Mouse (Mus musculus): ENCODE measurements around the gene Arxes2. TPM values are rescaled to one million over a fixed set of nuclear protein-coding genes. Genes with fewer than 3 reads are reported as not detected.

The Arxes2 gene
- polyA plus RNA-seq, 1 experiment = 0.18 TPM

GRCm38 (mm10) chrX:135959536-135959935, 34.1 kb upstream of the Arxes2 start:
- no peaks in the 10 kb centered on the region for H3K79me3 ChIP-seq (ENCODE audit: low read depth)
- no peak overlapping the region for H3ac ChIP-seq (ENCODE audit: control insufficient read depth, insufficient read length, low read depth)
- no peak overlapping the region for H3K4me3 ChIP-seq (ENCODE audit: insufficient read depth, poor library complexity, severe bottlenecking)
- no peaks in the 10 kb centered on the region for H3K79me2 ChIP-seq (ENCODE audit: control insufficient read depth, insufficient read depth)
- no peak for TF ChIP-seq MYOD1 (IDR thresholded peaks at IDR 0.05; ENCODE audit: control insufficient read depth, insufficient read length, low read depth)
- no peak for TF ChIP-seq USF1 (IDR thresholded peaks at IDR 0.05; ENCODE audit: low read depth)
- H3K27me3 ChIP-seq (ENCODE audit: control insufficient read depth, insufficient read depth, insufficient read length) = no peaks in the 10 kb centered on the region
- no peaks in the 10 kb centered on the region for H3K36me3 ChIP-seq (ENCODE audit: control insufficient read depth, insufficient read depth)

GRCm38 (mm10) chrX:135962342-135962741, 31.3 kb upstream of the Arxes2 start:
- Histone ChIP-seq H3K4me3 (ENCODE audit: insufficient read depth, poor library complexity, severe bottlenecking) (no peak overlapping the region), H3K27me3 (ENCODE audit: control insufficient read depth, insufficient read depth, insufficient read length) (no peaks in the 10 kb centered on the region), H3K36me3 (ENCODE audit: control insufficient read depth, insufficient read depth) (no peaks in the 10 kb centered on the region), H3ac (ENCODE audit: control insufficient read depth, insufficient read length, low read depth) (no peak overlapping the region), H3K79me3 (ENCODE audit: low read depth) (no peaks in the 10 kb centered on the region), H3K79me2 (ENCODE audit: control insufficient read depth, insufficient read depth) (no peaks in the 10 kb centered on the region)
- TF ChIP-seq USF1 (IDR thresholded peaks at IDR 0.05; ENCODE audit: low read depth) (no peak), MYOG (IDR thresholded peaks at IDR 0.05; ENCODE audit: control insufficient read depth, extremely low read depth, insufficient read length) (no peak), MYOD1 (IDR thresholded peaks at IDR 0.05; ENCODE audit: control insufficient read depth, insufficient read length, low read depth) (no peak), MAX (IDR thresholded peaks at IDR 0.05) (no peak), CTCF (IDR thresholded peaks at IDR 0.05; ENCODE audit: control insufficient read depth, insufficient read depth, insufficient read length) (no peak), CEBPB (IDR thresholded peaks at IDR 0.05; ENCODE audit: low read depth) (no peak), FOSL1 (IDR thresholded peaks at IDR 0.05; ENCODE audit: insufficient read depth, low read length, poor library complexity, severe bottlenecking) (no peak)

- H3K4me3 ChIP-seq (ENCODE audit: insufficient read depth, poor library complexity, severe bottlenecking) = no peak overlapping the region
- H3K79me3 ChIP-seq (ENCODE audit: low read depth) = no peaks in the 10 kb centered on the region
- TF ChIP-seq FOSL1 (IDR thresholded peaks at IDR 0.05; ENCODE audit: insufficient read depth, low read length, poor library complexity, severe bottlenecking) = no peak
- TF ChIP-seq MYOG (IDR thresholded peaks at IDR 0.05; ENCODE audit: control insufficient read depth, extremely low read depth, insufficient read length) = no peak
- no peak for TF ChIP-seq MAX (IDR thresholded peaks at IDR 0.05)
- no peak for TF ChIP-seq CEBPB (IDR thresholded peaks at IDR 0.05; ENCODE audit: low read depth)
- TF ChIP-seq CTCF (IDR thresholded peaks at IDR 0.05; ENCODE audit: control insufficient read depth, insufficient read depth, insufficient read length) = no peak
- no peak for TF ChIP-seq MYOD1 (IDR thresholded peaks at IDR 0.05; ENCODE audit: control insufficient read depth, insufficient read length, low read depth)
- no peak for TF ChIP-seq USF1 (IDR thresholded peaks at IDR 0.05; ENCODE audit: low read depth)
- no peak overlapping the region for H3ac ChIP-seq (ENCODE audit: control insufficient read depth, insufficient read length, low read depth)
- no peaks in the 10 kb centered on the region for H3K36me3 ChIP-seq (ENCODE audit: control insufficient read depth, insufficient read depth)
- H3K79me2 ChIP-seq (ENCODE audit: control insufficient read depth, insufficient read depth) = no peaks in the 10 kb centered on the region
- no peaks in the 10 kb centered on the region for H3K27me3 ChIP-seq (ENCODE audit: control insufficient read depth, insufficient read depth, insufficient read length)
These were observed 30.5 kb upstream of the Arxes2 start for GRCm38 (mm10) chrX:135963130-135963529.

GRCm38 (mm10) chrX:135963629-135964028, 30.0 kb upstream of the Arxes2 start:
- Histone ChIP-seq H3K79me3 (ENCODE audit: low read depth) (no peaks in the 10 kb centered on the region), H3K36me3 (ENCODE audit: control insufficient read depth, insufficient read depth) (no peaks in the 10 kb centered on the region), H3ac (ENCODE audit: control insufficient read depth, insufficient read length, low read depth) (no peak overlapping the region), H3K4me3 (ENCODE audit: insufficient read depth, poor library complexity, severe bottlenecking) (no peak overlapping the region), H3K27me3 (ENCODE audit: control insufficient read depth, insufficient read depth, insufficient read length) (no peaks in the 10 kb centered on the region), H3K79me2 (ENCODE audit: control insufficient read depth, insufficient read depth) (no peaks in the 10 kb centered on the region)
- TF ChIP-seq CEBPB (IDR thresholded peaks at IDR 0.05; ENCODE audit: low read depth) (no peak), MYOD1 (IDR thresholded peaks at IDR 0.05; ENCODE audit: control insufficient read depth, insufficient read length, low read depth) (no peak), MYOG (IDR thresholded peaks at IDR 0.05; ENCODE audit: control insufficient read depth, extremely low read depth, insufficient read length) (no peak), CTCF (IDR thresholded peaks at IDR 0.05; ENCODE audit: control insufficient read depth, insufficient read depth, insufficient read length) (no peak), FOSL1 (IDR thresholded peaks at IDR 0.05; ENCODE audit: insufficient read depth, low read length, poor library complexity, severe bottlenecking) (no peak), USF1 (IDR thresholded peaks at IDR 0.05; ENCODE audit: low read depth) (no peak), MAX (IDR thresholded peaks at IDR 0.05) (no peak)

GRCm38 (mm10) chrX:135973597-135974423, 19.8 kb upstream of the Arxes2 start:
- H3K79me2 ChIP-seq (ENCODE audit: control insufficient read depth, insufficient read depth) = no peaks in the 10 kb centered on the region
- H3K79me3 ChIP-seq (ENCODE audit: low read depth) = no peaks in the 10 kb centered on the region
- H3K4me3 ChIP-seq (ENCODE audit: insufficient read depth, poor library complexity, severe bottlenecking) = no peak overlapping the region
- no peaks in the 10 kb centered on the region for H3K27me3 ChIP-seq (ENCODE audit: control insufficient read depth, insufficient read depth, insufficient read length)
- no peaks in the 10 kb centered on the region for H3K36me3 ChIP-seq (ENCODE audit: control insufficient read depth, insufficient read depth)
- H3ac ChIP-seq (ENCODE audit: control insufficient read depth, insufficient read length, low read depth) = no peak overlapping the region
- no peak for TF ChIP-seq MYOD1 (IDR thresholded peaks at IDR 0.05; ENCODE audit: control insufficient read depth, insufficient read length, low read depth)
- TF ChIP-seq CEBPB (IDR thresholded peaks at IDR 0.05; ENCODE audit: low read depth) = no peak
- TF ChIP-seq FOSL1 (IDR thresholded peaks at IDR 0.05; ENCODE audit: insufficient read depth, low read length, poor library complexity, severe bottlenecking) = no peak
- TF ChIP-seq MAX (IDR thresholded peaks at IDR 0.05) = no peak
- TF ChIP-seq CTCF (IDR thresholded peaks at IDR 0.05; ENCODE audit: control insufficient read depth, insufficient read depth, insufficient read length) = no peak
- TF ChIP-seq MYOG (IDR thresholded peaks at IDR 0.05; ENCODE audit: control insufficient read depth, extremely low read depth, insufficient read length) = no peak
- no peak for TF ChIP-seq USF1 (IDR thresholded peaks at IDR 0.05; ENCODE audit: low read depth)

Data from C2C12 (cell line).